Mouse (Mus musculus): ENCODE measurements around the gene Suox.
A peak's percentile ranks its signal among the peaks of the same experiment; 100 is the strongest.
"Not testable (repeated sequence)": the region's sequence is repeated elsewhere in the genome, so short reads cannot be mapped to it uniquely, and the experiment has no call there.

Gene Suox

DNA sequence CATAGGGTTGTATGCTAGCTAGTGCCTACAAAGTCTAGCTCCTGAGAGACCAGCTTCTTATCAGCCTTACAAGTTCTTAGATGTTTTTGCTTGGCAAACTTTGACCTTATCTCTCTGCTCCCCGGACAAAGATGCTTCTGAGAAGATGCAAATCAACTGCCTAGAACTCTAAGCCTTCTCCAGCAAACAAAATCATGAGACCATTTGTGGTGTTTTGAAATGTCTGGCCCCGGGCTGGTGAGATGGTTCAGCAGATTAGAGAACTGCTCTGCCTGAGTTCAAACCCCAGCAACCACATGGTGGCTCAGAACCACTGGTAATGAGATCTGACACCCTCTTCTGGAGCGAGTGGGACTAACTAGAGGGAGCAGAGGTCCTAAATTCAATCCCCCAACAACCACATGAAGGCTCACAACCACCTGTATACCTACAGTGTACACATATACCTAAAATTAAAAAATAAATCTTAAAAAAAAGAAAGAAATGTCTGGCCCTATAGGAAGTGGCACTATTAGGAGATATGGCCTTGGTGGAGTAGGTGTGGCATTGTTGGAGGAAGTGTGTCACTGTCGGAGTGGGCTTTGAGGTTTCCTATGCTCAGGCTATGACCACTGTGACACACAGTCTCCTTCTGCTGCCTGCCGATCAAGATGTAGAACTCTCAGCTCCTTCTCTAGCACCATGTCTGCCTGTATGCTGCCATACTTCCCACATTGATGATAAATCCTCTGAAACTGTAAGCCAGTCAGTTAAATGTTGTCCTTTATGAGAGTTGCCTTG is 10.2 kb downstream of the Suox start:
- DNase-seq, result no peak

DNA sequence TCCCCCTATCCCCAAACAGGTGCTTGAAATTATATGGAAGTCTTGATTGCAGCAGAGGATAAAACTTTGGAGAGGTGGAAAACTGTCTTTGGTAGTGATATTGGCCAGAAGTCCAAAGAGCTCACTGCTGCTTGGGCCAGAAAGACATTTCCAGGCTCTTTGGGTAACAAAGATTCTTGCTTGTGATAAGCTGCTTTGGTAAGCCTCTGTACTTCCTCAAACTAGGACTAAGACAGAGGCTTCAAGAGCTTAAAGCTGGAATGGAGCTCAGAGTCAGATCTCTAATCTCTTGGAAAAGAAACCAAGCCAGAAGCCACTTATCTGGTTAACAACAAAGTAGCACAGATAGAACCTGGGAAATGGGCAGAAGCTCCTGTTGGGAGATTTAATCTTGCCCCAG is 11.4 kb downstream of the Suox start:
- no peak for DNase-seq

DNA sequence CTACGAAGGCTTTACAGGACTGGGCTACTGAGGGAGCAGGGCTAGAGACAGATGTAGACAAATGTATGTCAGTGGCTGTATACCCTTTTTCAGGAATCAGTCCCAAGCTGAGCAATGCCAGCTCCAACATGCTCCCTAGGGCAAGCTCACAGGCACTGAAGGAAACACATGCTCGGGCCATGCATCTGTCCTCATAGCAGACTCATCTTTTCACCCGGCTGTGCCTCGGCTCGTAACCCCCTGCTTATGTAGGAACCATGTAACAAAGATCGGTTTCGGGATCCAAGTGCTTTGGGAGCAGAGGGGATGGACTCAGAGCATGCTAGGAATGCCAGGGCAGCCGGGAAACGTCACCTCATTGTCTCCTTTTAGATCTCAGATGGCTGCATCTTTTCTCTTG is 14.4 kb downstream of the Suox start:
- no peak for DNase-seq

DNA sequence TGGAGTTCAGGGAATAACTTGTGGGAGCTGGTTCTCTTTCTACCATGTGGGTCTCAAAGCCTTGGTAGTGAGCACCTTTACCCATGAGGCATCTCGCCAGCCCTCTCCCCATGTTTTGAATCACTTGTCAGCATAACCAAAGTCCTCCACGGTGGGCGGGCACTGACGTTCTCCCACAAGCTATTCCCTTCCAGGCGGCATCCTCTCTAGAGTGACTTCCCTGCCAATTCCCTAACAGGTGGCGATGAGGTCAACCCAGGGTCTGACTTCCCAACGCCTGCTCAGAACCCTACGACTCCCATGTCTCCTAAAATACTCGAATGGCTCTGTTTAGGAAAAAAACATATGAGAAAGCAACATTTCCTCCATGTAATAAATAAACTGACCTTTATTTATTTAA is 16.0 kb downstream of the Suox start:
- no peak for DNase-seq

DNA sequence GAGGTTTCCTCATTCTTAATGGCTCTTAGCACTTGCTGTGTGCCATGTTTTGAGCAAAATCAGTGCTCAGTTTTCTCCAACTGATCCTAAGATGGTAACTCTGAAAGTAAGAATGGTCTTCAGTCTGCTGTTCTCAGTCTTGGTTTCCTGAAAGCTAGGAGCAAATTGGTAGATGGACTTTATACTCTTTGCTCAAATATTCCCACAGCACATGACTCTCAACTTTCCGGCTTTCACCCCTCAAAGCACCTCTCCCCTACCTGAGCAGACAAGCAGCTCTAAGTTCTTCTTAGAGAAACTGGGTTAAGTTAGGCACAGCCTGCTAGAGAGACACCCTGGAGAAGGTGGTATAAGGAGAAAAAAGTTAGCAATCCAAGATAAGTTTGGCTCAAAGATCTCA is 17.1 kb downstream of the Suox start:
- DNase-seq, result no peak

DNA sequence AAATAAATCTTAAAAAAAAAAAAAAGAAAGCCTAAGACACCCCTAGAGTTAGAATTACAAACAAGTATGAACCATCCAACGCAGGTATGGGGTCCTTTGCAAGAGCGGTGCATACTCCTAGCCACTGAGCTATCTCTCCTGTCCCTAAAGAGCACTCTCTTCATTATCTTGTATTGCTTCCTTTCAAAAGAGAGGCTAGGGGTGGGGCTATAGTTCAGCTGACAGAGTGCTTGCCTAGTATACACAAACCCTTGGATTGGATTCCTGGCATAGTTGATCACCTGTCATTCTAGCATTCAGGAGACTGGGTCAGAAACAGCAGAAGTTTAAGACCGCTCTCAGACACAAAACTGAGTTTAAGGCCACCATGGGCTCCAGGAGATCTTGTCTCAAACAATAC is 18.6 kb downstream of the Suox start:
- no peak for DNase-seq

DNA sequence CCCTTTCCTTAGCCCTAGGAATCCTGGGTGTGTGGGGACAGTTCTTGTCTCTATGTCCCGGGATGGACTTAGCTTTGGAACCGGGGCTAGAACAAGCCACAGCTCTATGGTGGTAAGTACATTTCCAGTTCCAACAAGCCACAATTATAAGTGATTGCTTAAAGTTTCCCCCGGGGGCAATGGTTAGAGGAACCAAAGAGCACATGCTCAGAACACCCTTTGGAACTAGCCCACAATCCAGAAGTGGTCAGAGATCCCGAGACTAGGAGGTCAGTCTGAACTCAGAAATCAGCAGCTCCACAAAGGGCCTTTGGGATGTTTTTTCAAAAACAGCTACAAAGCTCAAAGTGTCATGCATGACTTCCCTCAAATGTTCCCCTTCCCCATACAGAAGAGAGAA is 20.0 kb downstream of the Suox start:
- no peak for DNase-seq

DNA sequence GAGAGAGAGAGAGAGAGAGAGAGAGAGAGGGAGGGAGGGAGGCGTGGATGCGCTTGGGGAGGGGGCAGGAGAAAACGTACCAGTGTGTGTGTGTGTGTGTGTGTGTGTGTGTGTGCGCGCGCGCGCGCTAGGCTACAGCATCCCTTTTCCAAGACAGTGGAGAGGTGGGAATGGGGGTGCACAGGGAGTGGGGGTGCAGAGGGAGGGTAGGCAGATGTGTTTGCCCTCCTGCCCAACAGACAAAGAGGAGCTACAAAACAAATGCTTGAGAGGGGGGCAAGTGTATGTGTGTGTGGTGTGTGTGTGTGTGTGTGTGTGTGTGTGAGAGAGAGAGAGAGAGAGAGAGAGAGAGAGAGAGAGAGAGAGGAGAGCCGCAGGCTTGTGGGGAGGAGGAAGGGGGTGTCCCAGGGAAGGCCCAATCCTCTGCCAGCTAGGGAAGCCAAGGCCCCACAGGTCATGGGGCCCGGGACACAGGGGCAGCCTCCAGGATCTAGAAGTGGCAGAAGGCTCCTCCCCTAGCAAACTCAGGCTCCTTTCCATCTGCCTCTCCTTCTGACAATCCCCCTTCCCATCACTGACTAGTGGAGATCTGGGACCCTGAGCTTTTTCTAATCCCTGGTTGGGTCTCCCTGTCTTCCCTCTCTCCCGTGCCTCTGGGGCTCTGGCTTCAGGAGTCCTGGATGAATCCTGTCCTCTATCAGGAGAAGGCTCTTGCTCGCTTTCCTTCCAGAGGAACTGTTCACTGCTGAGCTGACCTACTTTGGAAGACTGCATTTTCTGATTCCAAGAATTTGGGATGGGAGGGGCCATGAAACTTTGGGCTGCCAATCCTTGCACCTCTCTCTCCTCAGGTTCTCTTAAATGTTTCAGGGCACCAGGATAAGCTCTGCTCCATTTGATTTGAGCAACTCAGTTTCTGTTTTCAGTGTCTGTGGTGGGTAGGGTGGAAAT is 27.5 kb downstream of the Suox start:
- DNase-seq, result peak; percentile 46

DNA sequence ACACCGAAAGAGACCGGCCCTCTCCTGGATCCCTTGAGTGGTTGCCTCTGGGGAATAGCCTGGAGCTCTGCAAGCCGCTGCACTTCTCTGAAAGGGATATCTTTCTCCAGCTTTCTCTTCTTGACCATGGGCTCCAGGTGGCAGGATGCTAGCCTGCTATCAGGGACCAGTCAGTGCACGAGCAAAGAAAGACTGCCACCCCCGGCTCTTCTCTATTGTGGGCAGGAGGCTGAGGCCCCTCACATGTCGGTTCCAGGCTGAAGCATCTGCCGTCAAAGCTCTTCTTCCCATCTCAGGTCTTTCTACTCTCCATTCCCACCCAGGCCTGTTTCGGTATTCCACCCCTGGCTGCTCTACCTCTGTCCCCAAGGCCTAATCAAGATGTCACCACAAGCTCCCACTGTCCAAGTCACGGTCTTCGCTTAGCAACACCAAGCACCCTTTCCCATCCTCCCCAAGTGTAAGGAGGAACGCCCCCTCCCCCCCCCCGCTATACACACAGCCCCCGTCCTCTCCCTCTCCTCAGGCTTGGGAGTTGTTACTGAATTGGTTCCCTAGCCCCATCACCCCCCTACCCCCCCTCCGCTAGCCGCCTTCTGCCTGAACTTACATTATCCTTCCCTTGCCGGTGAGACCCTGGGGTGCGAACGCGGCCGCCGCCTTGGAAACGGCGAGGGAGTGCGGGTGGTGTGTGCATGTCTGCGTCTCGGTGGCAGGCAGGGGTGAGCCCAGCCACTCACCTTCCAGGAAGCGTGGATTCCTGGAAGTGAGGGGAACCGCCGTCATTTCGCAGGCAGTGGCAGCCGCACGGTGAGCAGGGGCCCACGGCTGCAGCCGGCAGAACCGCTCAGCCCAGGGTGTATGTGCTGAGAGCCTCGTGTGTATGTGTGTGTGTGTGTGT is 28.5 kb downstream of the Suox start, which contains the start of gene Ikzf4:
Gene Ikzf4, minus strand, starts transcription at position 881 of the 901 bp plus-strand sequence.
- DNase-seq, result peak; percentile 61

DNA sequence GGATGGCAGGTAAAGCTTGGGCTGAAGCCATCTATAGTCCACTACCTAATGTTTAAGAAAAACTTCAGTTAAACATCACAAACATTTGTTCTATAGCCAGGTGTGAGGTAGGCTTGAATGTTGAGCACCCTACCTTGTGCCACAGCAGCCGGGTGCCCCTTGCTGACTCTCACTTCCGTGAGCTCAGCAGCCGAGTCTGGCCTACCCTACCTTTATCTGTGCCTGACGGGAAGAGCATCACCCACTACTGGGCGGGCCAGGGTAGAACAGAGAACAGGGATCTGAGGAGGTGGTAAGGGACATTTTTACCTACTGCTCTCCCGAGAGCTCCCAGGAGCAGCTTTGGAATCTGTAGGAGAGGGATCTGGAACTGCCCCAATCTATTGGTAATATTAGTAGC is 31.1 kb downstream of the Suox start:
- DNase-seq, result no peak

DNA sequence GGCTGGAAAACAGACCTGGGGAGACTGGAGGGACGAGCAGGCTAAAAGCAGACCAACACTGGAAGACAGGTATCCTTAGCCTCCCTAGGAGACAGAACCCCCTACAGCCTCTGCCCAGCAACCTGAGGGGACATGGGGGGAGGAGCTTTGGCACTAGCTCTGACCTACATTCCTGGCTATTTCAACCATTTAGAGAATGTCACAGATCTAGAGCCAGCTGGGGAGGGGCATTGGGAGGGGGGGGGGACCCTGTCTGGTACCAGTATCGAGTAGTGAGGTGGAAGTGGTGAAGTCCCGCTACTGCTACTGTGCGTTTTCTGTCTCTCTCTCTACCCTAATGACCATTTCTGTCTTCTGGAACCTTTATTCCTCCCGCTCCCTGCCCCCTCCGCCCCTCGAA is 32.0 kb downstream of the Suox start:
- no peak for DNase-seq

DNA sequence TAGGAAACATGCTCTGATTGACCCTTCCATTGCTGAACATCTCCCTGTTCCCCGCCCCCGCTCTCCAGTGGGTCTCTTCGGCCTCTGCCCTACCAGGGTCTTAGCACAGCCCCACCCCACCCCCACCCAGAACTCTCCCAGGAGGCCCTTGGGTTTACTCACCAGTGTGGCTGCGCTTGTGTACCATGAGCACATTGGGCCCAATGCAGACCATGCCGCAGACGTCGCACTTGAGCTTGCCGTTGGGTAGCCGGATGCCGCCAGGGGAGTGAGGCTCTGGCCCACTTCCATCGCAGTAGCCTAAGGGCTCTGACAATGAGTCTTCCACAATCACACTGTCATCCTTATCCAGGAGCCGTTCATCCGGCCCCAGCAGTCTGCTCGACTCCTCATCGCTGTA is 33.0 kb downstream of the Suox start:
- no peak for DNase-seq

DNA sequence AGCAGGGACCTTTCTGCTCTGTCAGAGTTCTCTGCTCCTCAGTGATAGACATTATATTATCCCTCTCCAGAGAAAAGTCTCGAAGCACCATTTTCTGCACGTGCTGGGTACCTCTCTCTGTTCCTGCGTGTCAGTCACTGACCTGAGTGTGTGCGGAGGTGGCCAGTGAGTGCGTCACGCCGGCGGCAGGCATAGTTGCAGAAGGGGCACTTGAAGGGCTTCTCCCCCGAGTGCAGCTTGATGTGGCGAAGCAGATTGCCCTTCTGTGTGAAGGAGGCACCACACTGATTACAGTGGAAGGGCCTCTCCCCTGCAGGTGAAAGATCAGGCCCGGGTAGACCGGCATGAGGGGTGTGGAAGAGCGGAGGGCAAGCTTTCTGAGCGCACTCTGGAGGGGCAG is 33.9 kb downstream of the Suox start:
- DNase-seq, result no peak

DNA sequence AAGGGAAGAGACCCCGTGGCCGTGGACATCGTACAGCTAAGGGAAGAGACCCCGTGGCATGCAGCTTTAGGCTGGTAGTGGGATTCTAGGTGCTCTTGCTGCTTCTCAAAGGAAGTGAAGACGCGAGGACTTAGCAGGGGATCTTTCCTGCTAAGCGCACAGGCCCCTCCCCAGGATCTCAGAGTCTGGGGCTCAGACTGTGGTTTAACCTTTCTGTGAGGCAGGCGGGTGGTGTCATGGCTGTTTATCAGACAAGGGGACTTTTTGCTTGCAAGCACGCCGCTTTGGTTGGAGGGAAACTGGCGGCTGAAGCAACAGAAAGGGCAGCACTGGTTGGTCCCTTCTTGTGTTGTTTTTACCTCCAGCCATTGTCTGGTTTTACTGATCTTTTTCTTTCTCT is 36.9 kb downstream of the Suox start:
- DNase-seq, result no peak

DNA sequence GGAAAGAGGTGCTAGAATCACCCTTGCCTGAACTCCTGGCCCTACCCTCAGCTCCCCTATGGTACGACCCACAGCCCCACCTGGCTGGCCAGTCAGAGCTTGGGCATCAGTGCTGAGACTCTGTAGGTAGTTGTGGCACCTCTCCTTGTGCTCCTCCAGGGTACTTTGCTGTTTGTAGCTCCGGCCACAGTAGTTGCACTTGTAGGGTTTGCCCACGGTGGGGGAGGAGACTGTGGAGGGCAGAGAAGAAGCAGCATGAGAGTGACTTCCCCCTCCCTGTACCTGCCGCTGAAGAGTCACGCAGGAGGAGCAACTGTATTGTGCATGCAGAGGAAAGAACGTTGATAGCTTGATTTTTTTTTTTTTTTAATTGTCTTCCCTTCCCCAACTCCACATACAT is 37.3 kb downstream of the Suox start:
- no peak for DNase-seq

DNA sequence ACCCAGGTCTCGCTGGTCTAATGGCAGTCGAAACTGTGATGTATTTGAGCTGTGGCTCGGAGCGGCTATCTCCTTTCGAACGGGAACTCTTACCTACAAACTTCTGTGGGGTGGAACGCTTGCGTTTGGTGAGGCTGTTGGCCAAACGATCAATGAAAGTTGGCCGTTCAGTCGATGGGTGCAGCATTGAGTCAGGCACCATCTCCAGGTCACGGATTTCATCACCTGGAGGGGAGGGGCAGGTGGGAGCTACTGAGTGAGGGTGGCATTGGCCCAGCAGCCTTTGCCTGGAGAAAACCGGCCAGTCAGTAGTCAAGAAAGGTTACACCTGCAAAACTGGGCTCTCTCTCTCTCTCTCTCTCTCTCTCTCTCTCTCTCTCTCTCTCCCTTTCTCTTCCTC is 38.2 kb downstream of the Suox start:
- DNase-seq, result no peak

DNA sequence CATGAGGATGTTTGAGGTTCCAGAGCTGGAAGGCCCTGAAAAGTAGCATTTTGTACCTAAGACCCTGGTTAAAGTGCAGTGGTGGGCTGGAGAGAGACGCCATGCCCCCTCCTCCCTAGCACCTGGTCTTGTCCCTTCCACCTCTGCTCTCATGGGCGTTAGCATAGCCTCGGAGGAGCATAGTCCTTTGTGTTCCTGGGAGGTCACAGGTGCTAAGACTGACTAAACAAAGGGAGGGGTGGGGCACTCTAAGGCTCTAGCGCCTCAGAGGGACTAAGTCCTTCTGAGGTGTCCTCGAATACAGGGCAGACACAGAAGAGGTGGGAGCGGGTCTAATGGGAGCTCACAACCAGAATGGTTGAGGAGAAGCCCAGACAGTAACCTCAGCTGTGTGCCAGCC is 42.3 kb downstream of the Suox start:
- no peak for DNase-seq

DNA sequence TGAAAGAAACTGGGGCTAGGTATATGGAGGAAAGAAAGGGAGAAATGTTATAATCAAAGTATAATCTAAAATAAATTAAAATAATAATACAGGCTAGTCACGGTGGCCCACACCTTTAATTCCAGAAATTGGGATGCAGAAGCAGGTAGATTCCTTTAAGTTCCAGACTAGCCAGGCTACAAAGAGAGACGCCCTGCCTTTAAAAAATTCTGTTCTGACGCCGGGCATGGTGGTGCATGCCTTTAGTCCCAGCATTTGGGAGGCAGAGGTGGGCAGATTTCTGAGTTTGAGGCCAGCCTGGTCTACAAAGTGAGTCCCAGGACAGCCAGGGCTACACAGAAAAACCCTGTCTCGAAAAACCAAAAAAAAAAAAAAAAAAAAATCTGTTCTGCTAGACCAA is 43.6 kb downstream of the Suox start:
- not testable (repeated sequence) for DNase-seq

DNA sequence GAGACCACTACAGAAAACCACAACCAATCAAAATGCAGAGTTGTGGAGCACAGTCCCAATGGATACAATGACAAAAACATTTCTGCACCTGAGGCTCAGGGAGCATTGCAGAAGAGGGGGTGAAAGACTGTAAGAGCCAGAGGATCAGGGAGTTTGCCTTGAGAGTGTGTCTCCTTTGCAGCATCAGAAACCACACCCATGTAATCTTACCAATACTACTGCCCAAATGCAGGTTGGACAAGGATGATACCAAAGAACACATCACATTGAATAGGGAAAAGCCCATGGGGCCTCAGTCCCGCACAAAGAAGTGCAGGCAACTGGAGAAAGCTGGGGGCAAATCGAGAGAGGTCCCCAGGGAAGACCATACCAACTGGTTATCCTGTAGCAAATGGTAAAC is 44.1 kb downstream of the Suox start:
- DNase-seq, result no peak

DNA sequence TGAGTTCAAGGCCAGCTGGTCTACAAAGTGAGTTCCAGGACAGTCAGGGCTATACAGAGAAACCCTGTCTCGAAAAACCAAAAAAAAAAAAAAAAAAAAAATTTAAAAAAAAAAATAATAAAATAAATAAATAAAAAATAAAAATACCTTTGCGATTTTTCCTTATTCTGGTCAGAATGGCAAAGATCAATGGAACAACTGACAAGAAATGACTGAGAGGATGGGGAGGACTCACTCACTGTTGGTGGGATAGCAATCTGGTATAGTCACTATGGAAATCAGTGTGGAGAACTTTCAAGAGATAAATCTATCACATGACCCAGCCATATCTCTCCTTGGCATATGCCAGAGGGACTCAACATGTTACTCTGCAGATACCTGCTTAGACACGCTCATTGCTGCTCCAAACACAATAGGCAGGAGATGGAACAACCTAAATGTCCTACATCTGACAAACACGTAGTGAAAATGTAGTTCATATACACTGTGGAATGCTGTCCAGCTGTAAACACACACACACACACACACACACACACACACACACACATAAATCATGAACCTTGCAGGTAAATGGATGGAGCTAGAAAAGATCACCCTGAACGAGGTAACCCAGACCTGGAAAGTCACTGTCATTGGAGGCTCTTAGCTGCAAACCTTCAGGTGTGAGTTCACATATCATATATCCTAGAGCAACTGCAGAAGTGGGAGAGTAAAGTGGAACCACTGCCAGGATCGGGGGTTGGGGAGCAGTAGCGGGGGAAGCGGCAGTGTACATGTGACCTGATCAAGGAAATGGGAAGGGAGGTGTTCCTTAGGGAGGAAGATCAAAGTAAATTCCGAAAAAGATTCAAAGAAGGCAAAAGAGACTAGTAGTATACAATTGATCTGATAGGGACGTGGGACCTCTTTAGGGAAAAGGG is 46.2 kb downstream of the Suox start:
- peak; percentile 61 for DNase-seq

DNA sequence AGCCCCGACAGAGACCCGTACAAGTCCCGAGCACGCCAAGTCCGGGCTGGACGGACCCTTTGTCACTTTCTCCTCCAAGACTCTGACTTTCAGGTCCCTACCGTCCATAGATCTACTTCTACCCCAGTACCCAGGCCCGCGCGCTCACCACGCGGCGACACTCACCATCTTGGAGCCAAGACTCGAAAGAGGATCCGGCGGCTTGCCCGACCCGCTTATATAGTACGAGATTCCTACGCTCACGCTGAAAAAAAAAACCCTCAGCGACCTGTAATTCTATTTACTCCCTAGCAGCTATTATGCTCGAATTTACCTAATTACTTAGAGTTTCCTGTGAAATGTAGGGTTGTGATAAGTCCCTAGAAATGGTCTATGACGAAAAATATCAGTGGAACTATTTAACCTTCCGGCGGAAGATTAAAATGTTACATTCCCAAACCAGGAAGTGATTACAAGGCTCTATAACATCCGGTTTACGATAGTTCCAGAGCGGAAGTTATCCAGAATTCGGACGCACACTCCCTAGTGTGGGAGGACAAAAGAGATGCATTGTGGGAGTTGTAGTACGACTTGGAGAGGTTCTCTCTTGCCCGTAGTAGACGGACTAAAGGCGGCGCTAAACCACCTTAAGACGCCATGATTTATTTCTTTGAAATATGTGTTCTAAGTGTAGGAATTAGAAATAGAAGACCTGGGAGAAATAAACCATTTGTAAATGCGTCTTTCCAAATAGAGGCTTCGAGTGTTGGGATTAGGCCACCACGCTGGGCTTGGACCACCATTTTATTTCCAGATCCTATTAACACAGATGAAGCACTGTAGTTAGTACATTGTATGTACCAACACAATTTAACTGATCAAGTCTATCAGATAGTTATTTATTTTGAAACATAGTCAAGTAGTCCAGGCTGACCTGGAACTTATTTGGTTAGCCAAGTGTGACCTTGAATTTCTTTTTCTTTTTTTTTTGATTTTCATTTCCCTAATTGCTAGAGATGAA is 47.3 kb downstream of the Suox start, which contains the start of gene Rps26:
Gene Rps26, minus strand, starts transcription at position 437 of the 1,000 bp plus-strand sequence.
- peak; percentile 99 for DNase-seq

Data from cerebellum, adult 9-10 months (tissue).